Comparison of ENCODE assay signal across 8 mouse cellular contexts in the genomic region with DNA sequence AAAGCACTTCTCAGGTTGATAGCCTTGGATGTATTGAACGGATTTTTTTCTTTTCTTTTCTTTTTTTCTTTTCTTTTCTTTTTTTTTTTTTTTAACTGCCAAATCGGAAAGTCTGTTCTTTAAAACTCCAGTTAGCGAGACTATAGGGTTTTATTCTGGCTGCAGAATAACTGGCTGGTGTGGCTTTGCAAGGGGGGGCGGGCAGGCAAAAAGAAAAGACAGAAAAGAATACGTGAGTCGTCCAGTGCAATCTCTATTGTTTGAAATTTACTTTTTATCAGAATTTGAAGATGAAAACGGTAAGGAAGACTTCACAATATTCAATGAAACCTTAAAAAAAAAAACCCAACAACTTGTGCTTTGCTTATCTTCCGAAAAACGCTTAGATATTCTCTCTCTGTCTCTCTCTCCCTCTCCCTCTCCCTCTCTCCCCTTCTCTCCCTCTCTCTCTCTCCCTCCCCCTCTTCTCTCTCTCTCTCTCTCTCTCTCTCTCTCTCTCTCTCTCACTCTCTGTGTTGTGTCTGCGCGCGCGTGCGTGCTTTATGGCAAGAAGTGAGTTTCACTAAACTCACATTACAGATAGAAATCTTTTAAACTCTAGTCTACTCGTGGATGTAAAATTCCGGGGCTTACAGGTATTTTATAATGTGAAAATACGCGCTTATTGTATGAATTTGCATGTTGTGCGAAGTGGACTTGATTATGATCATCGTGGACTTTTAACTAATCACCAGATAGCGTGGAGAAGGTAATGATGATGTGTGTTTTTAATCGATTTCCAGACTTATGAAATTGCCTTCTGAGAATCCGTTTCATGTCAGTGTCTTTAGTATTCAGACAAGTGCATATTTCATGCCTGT. TPM values are rescaled to one million over a fixed set of nuclear protein-coding genes. Genes with fewer than 3 reads are reported as not detected.
DNase-seq lines count a peak whose midpoint lies in the region; ATAC-seq lines count a peak whose summit lies in the region.

A gene (plus strand): TSS at position 470 of the 860 bp plus-strand sequence.

- H3K27ac ChIP-seq in embryonic facial prominence, embryonic 13.5 days = peak within 1 kb of the TSS; percentile 90
- peak within 1 kb of the TSS; percentile 77 for H3K27ac ChIP-seq in hindbrain, embryonic 16.5 days (ENCODE audit: low read depth, low read length)
- H3K27ac ChIP-seq in liver, embryonic 13.5 days = peak within 1 kb of the TSS; percentile 63
- H3K27ac ChIP-seq in neural tube, embryonic 15.5 days (replicated peaks) = peak within 1 kb of the TSS; percentile 75

- no peaks in the 10 kb centered on the region for H3K36me3 ChIP-seq in embryonic facial prominence, embryonic 13.5 days
- no peaks in the 10 kb centered on the region for H3K36me3 ChIP-seq in hindbrain, embryonic 16.5 days (ENCODE audit: control insufficient read depth, insufficient read depth, low read length)
- no peaks in the 10 kb centered on the region for H3K36me3 ChIP-seq in liver, embryonic 13.5 days
- H3K36me3 ChIP-seq in neural tube, embryonic 15.5 days = no peaks in the 10 kb centered on the region

- H3K9me3 ChIP-seq in embryonic facial prominence, embryonic 13.5 days = no peaks in the 10 kb centered on the region
- H3K9me3 ChIP-seq in hindbrain, embryonic 16.5 days (ENCODE audit: control insufficient read depth, low read length) = no peaks in the 10 kb centered on the region
- H3K9me3 ChIP-seq in liver, embryonic 13.5 days (replicated peaks) = no peaks in the 10 kb centered on the region
- H3K9me3 ChIP-seq in neural tube, embryonic 15.5 days (replicated peaks) = no peaks in the 10 kb centered on the region

- peak within 1 kb of the TSS; percentile 45 for H3K4me3 ChIP-seq in embryonic facial prominence, embryonic 13.5 days
- H3K4me3 ChIP-seq in hindbrain, embryonic 16.5 days (ENCODE audit: low read length) = peak within 1 kb of the TSS; percentile 42
- H3K4me3 ChIP-seq in liver, embryonic 13.5 days (replicated peaks) = peak within 1 kb of the TSS; percentile 72
- peak within 1 kb of the TSS; percentile 43 for H3K4me3 ChIP-seq in neural tube, embryonic 15.5 days (replicated peaks)

- peaks cover 14% of the 10 kb centered on the region for H3K4me1 ChIP-seq in embryonic facial prominence, embryonic 13.5 days
- peaks cover 13% of the 10 kb centered on the region for H3K4me1 ChIP-seq in hindbrain, embryonic 16.5 days (ENCODE audit: control insufficient read depth, insufficient read depth, low read depth, low read length)
- H3K4me1 ChIP-seq in liver, embryonic 13.5 days (replicated peaks) = peaks cover 20% of the 10 kb centered on the region
- peaks cover 28% of the 10 kb centered on the region for H3K4me1 ChIP-seq in neural tube, embryonic 15.5 days

- H3K27me3 ChIP-seq in embryonic facial prominence, embryonic 13.5 days = no peaks in the 10 kb centered on the region
- H3K27me3 ChIP-seq in hindbrain, embryonic 16.5 days (replicated peaks; ENCODE audit: control insufficient read depth, insufficient read depth, low read length) = no peaks in the 10 kb centered on the region
- no peaks in the 10 kb centered on the region for H3K27me3 ChIP-seq in liver, embryonic 13.5 days
- no peaks in the 10 kb centered on the region for H3K27me3 ChIP-seq in neural tube, embryonic 15.5 days (replicated peaks)

- DNase-seq in kidney, adult 18-20 months = peak; percentile 13
- no peak for DNase-seq in kidney, adult 11 months
- DNase-seq in MN1 (ENCODE audit: low spot score) = peak; percentile 47
- DNase-seq in liver, embryonic 13.5 days = no peak

- peak within 1 kb of the TSS; percentile 68 for H3K9ac ChIP-seq in embryonic facial prominence, embryonic 13.5 days
- H3K9ac ChIP-seq in hindbrain, embryonic 16.5 days (ENCODE audit: low read depth, low read length) = peak within 1 kb of the TSS; percentile 53
- peak within 1 kb of the TSS; percentile 73 for H3K9ac ChIP-seq in liver, embryonic 13.5 days
- H3K9ac ChIP-seq in neural tube, embryonic 15.5 days (replicated peaks) = peak within 1 kb of the TSS; percentile 48

- no peak for ATAC-seq in embryonic facial prominence, embryonic 13.5 days (ENCODE audit: insufficient number of reproducible peaks, insufficient read depth, low FRiP score, low TSS enrichment, low read depth)
- ATAC-seq in hindbrain, embryonic 16.5 days = no peak
- no peak for ATAC-seq in liver, embryonic 13.5 days (ENCODE audit: low read depth)
- ATAC-seq in neural tube, embryonic 15.5 days (ENCODE audit: low FRiP score) = 0 out of 2 replicates have a peak, but pooled peaks have one; percentile 33
- ATAC-seq in granulocyte monocyte progenitor cell, adult 5-6 weeks (replicated peaks; ENCODE audit: poor library complexity, severe bottlenecking) = no peak

- peak within 1 kb of the TSS; percentile 63 for H3K4me2 ChIP-seq in embryonic facial prominence, embryonic 13.5 days
- H3K4me2 ChIP-seq in hindbrain, embryonic 16.5 days (ENCODE audit: low read length) = peak within 1 kb of the TSS; percentile 82
- peak within 1 kb of the TSS; percentile 85 for H3K4me2 ChIP-seq in liver, embryonic 13.5 days
- H3K4me2 ChIP-seq in neural tube, embryonic 15.5 days = peak within 1 kb of the TSS; percentile 81

- under 1% methylated on average over 23 of the region's 23 CpGs for WGBS in embryonic facial prominence, embryonic 13.5 days
- under 1% methylated on average over 23 of the region's 23 CpGs for WGBS in hindbrain, embryonic 16.5 days
- WGBS in liver, embryonic 13.5 days (ENCODE audit: insufficient replicate concordance) = under 1% methylated on average over 23 of the region's 23 CpGs
- under 1% methylated on average over 23 of the region's 23 CpGs for WGBS in neural tube, embryonic 15.5 days

RNA-seq across cellular contexts. Expression of the gene that starts here (rescaled TPM):
- polyA plus RNA-seq in embryonic facial prominence, embryonic 13.5 days (2015; fragmentation: Nextera tagmentation; extraction: Ambion mirVana) = 3.2 and 4.9 TPM in 2 replicates
- polyA plus RNA-seq in hindbrain, embryonic 16.5 days (2015; fragmentation: Nextera tagmentation; extraction: Ambion mirVana) = 1.2 and 1.8 TPM in 2 replicates
- 0.09 TPM in 2 replicates for polyA plus RNA-seq in liver, embryonic 13.5 days (2015; fragmentation: Nextera tagmentation; extraction: Ambion mirVana)
- 0.96 and 1.1 TPM in 2 replicates for polyA plus RNA-seq in neural tube, embryonic 15.5 days (2015; fragmentation: Nextera tagmentation; extraction: Ambion mirVana)
- total RNA-seq in granulocyte monocyte progenitor cell, adult 5-6 weeks (2014; fragmentation: Nextera tagmentation) = 1.5 and 2.0 TPM in 2 replicates
- 2.5 and 3.8 TPM in 2 replicates for total RNA-seq in granulocyte monocyte progenitor cell, adult 5-6 weeks (2017)

Comparison
In these comparisons a context has a peak if more than half of its experiments do, and no peak if none do; other contexts are left out.
1. DNase-seq: peak in kidney, adult 18-20 months (single experiment) and MN1 (single experiment); none in kidney, adult 11 months (single experiment) and liver, embryonic 13.5 days (single experiment).
2. Peak in every context shown above with its lines, with median percentiles within 50 percentile points of each other: H3K27ac ChIP-seq, H3K4me2 ChIP-seq, H3K4me3 ChIP-seq and H3K9ac ChIP-seq.